Mouse (Mus musculus) hindbrain, postnatal 0 days (tissue): Measurements from ENCODE around the gene Nfia. TPM values are rescaled to one million over a fixed set of nuclear protein-coding genes. Genes with fewer than 3 reads are reported as not detected.

Experiments used
- ATAC-seq: fragments of 200-750 bp; cut with Nextera tagmentation; 2 replicates; pipeline ENCODE4 v1.8.0; 2017; ENCODE audit warnings: mild to moderate bottlenecking, moderate TSS enrichment, moderate library complexity
- DNase-seq: peaks from one replicate; pipeline ENCODE4 v3.0.0-alpha.2; 2015; ENCODE audit warnings: low spot score
- H3K27ac ChIP-seq: fragments of 300-500 bp; sonication (generic); 2 replicates; pipeline ENCODE4 v1.5.1; 2014; ENCODE audit warnings: mild to moderate bottlenecking
- H3K27me3 ChIP-seq: fragments of 300-500 bp; sonication (generic); 2 replicates; pipeline ENCODE4 v1.6.1; 2014; ENCODE audit warnings: low read length, mixed read lengths; ENCODE audit not compliant: insufficient read depth
- H3K36me3 ChIP-seq: fragments of 300-500 bp; sonication (generic); 2 replicates; pipeline ENCODE4 v1.6.1; 2014; ENCODE audit warnings: low read length, mixed read lengths; ENCODE audit not compliant: insufficient read depth
- H3K4me1 ChIP-seq: fragments of 300-500 bp; sonication (generic); 2 replicates; pipeline ENCODE4 v1.6.1; 2014; ENCODE audit warnings: antibody characterized with exemption, low read length, mixed read lengths; ENCODE audit not compliant: insufficient read depth
- H3K4me2 ChIP-seq: fragments of 300-500 bp; sonication (generic); 2 replicates; pipeline ENCODE4 v1.6.1; 2014; ENCODE audit warnings: low read depth, mild to moderate bottlenecking, low read length, moderate library complexity, mixed read lengths
- H3K4me3 ChIP-seq: fragments of 300-500 bp; sonication (generic); 2 replicates; pipeline ENCODE4 v1.5.1; 2014; ENCODE audit warnings: low read length
- H3K9ac ChIP-seq: fragments of 300-500 bp; sonication (generic); replicated peaks from 2 replicates; pipeline ENCODE4 v1.6.1; 2014; ENCODE audit warnings: mild to moderate bottlenecking, low read length, moderate library complexity, mixed read lengths
- H3K9me3 ChIP-seq: fragments of 300-500 bp; sonication (generic); 2 replicates; pipeline ENCODE4 v1.6.1; 2016; ENCODE audit warnings: low read length, mixed read lengths
- CTCF ChIP-seq: IDR thresholded peaks from 2 replicates; pipeline ENCODE4 v1.5.1; 2016; ENCODE audit warnings: antibody characterized with exemption, control low read depth, low read depth
- WGBS: fragments of 180-500 bp; shearing (Covaris S2); extraction: QIAGEN DNeasy Blood & Tissue Kit; methylation state at CpG from one replicate; pipeline ENCODE4 v1.1.7; 2014; 5-methylcytosine and 5-hydroxymethylcytosine counted together
- polyA plus RNA-seq: library from polyadenylated mRNA; unstranded; fragments of >200 nt; fragmentation: Nextera tagmentation; extraction: Ambion mirVana; gene quantifications from 2 replicates; pipeline ENCODE4 v1.2.1, GENCODE M21; 2015
- total RNA-seq: library from RNA; depleted of rRNA; stranded (reverse); fragments of >200 nt; gene quantifications from 2 replicates; pipeline ENCODE4 v1.2.3, GENCODE M21; 2014

Gene Nfia
- total and polyA plus RNA-seq, 2 experiments from 2014 or later = 71.0 to 97.2 TPM

- Histone ChIP-seq H3K27me3 (no peaks in the 10 kb centered on the region), H3K27ac (no peak overlapping the region), H3K4me1 (no peaks in the 10 kb centered on the region), H3K4me2 (no peak overlapping the region), H3K9me3 (no peaks in the 10 kb centered on the region), H3K4me3 (no peak overlapping the region), H3K36me3 (no peaks in the 10 kb centered on the region), H3K9ac (no peak overlapping the region)
- WGBS = 33% methylated on average over 4 of the region's 4 CpGs
- ATAC-seq = no peak
- no peak for DNase-seq
- no peak for TF ChIP-seq CTCF
Observed at GRCm38 (mm10) chr4:97764616-97765015, 7.9 kb upstream of the Nfia start.

DNA sequence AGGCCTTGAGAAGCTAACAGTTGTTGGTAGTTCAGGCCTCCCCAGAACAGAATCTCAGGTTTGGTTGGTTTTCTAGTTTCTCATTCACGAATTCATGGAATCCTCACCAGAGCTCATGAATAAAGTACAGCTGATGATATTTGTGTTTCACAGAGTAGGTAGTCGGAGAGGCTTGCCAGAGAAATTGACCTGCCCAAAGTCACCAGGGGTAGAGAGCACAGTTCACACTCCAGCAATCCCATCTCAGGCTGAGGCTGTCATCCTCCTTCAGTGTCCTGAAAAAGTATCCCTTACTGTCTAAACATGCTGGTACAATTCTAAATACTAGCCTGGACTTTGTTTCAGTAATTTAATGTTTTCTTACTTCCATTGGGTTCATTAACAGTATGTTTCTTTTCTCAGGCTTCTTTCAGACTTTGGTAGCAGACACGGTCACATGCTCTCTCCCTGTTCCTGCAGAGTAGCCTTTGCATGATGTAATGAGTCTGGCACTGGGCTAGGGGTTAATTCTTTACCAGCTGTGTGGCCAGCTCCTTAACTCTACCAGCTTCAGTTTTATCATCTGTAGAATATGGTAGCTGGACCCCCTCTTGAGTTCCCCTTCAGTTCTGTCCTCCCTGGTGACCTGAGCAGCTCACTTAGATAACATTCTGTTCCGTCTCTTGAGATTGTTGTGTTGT, 7.1 kb upstream of the Nfia start:
- Histone ChIP-seq H3K4me3 (no peak overlapping the region), H3K27ac (no peak overlapping the region), H3K4me1 (no peaks in the 10 kb centered on the region), H3K4me2 (no peak overlapping the region), H3K9me3 (no peaks in the 10 kb centered on the region), H3K36me3 (no peaks in the 10 kb centered on the region), H3K9ac (no peak overlapping the region), H3K27me3 (no peaks in the 10 kb centered on the region)
- no peak for TF ChIP-seq CTCF
- ATAC-seq (no peak), DNase-seq (no peak)
- WGBS = 88% methylated on average over 4 of the region's 4 CpGs

GRCm38 (mm10) chr4:97766100-97766499, 6.4 kb upstream of the Nfia start:
- H3K27ac ChIP-seq = no peak overlapping the region
- H3K9me3 ChIP-seq = no peaks in the 10 kb centered on the region
- no peak for TF ChIP-seq CTCF
- DNase-seq = no peak
- H3K36me3 ChIP-seq = no peaks in the 10 kb centered on the region
- H3K27me3 ChIP-seq = no peaks in the 10 kb centered on the region
- ATAC-seq = no peak
- no peaks in the 10 kb centered on the region for H3K4me1 ChIP-seq
- no peak overlapping the region for H3K4me3 ChIP-seq
- no peak overlapping the region for H3K9ac ChIP-seq
- WGBS = 83% methylated on average over 3 of the region's 3 CpGs
- H3K4me2 ChIP-seq = no peak overlapping the region

DNA sequence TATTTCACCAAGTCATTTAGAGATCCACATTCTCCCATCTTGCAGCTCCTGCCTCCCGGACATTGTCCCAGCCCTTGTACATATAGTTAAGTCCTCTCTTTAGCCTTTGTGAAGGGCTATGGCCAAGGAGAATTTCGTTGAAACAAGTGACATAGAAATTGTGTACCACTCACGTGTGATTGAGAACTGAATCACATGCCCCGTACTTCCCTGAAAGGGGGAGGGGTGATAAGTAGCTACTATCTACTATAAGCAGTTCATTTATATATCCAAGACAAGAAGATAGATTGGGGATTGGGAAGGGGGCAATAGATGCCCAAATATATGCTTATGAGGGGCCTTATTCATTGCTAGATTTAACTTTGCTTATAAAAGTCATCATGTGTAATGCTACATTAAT, 5.5 kb upstream of the Nfia start:
- WGBS = 82% methylated on average over 4 of the region's 4 CpGs
- Histone ChIP-seq H3K4me1 (no peaks in the 10 kb centered on the region), H3K36me3 (no peaks in the 10 kb centered on the region), H3K27ac (no peak overlapping the region), H3K9ac (no peak overlapping the region), H3K9me3 (no peaks in the 10 kb centered on the region), H3K4me2 (no peak overlapping the region), H3K4me3 (no peak overlapping the region), H3K27me3 (no peaks in the 10 kb centered on the region)
- no peak for TF ChIP-seq CTCF
- no peak for DNase-seq
- ATAC-seq = no peak

DNA sequence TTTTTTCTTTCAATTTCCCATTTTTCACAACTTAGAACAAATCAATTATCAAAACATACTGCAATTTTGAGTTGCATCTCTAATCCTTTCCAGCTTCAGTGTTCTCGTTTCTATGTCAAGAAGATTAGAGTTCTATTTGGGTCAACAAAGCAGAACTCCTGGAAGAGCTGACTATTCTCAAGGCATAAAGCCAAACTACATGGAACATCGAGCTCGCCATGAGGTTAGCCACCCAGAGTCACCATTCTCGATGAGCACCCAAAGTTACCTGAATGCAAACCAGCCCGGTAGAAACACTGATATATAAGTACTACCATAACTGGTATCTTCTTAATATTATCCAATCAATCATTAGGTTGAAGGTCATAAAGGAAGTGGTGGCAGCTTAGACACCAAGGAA, 5.0 kb upstream of the Nfia start:
- no peak for TF ChIP-seq CTCF
- Histone ChIP-seq H3K9ac (no peak overlapping the region), H3K27ac (no peak overlapping the region), H3K4me1 (no peaks in the 10 kb centered on the region), H3K9me3 (no peaks in the 10 kb centered on the region), H3K4me3 (no peak overlapping the region), H3K27me3 (no peaks in the 10 kb centered on the region), H3K36me3 (no peaks in the 10 kb centered on the region), H3K4me2 (no peak overlapping the region)
- DNase-seq (no peak), ATAC-seq (no peak)
- WGBS = 90% methylated on average over 5 of the region's 5 CpGs

- TF ChIP-seq CTCF = no peak
- no peak overlapping the region for H3K4me3 ChIP-seq
Observed at GRCm38 (mm10) chr4:97769861-97770260, 2.7 kb upstream of the Nfia start.

GRCm38 (mm10) chr4:97771426-97771825, 1.1 kb upstream of the Nfia start:
- peak overlapping the region; percentile 40 for H3K4me3 ChIP-seq
- peak overlapping the region; percentile 82 for H3K27ac ChIP-seq
- peak overlapping the region; percentile 85 for H3K4me2 ChIP-seq
- peak; percentile 2 for DNase-seq
- WGBS = 10% methylated on average over 5 of the region's 5 CpGs
- H3K9me3 ChIP-seq = no peaks in the 10 kb centered on the region
- no peak for TF ChIP-seq CTCF
- no peak for ATAC-seq
- no peaks in the 10 kb centered on the region for H3K27me3 ChIP-seq
- H3K36me3 ChIP-seq = no peaks in the 10 kb centered on the region
- H3K9ac ChIP-seq = peak overlapping the region; percentile 49
- no peaks in the 10 kb centered on the region for H3K4me1 ChIP-seq

More at GRCm38 (mm10) chr4:97769861-97770260, 2.7 kb upstream of the Nfia start:
- no peaks in the 10 kb centered on the region for H3K27me3 ChIP-seq
- H3K4me1 ChIP-seq = no peaks in the 10 kb centered on the region
- no peak overlapping the region for H3K27ac ChIP-seq
- H3K9me3 ChIP-seq = no peaks in the 10 kb centered on the region
- no peak overlapping the region for H3K9ac ChIP-seq
- H3K36me3 ChIP-seq = no peaks in the 10 kb centered on the region
- ATAC-seq (no peak), DNase-seq (no peak)
- H3K4me2 ChIP-seq = no peak overlapping the region
- no CpG with 5 or more reads among the region's 1 CpGs for WGBS
